Mouse (Mus musculus): Measurements from ENCODE around the gene Bglap2.
A peak's percentile ranks its signal among the peaks of the same experiment; 100 is the strongest.

Gene Bglap2

GRCm38 (mm10) chr3:88337367-88338020 lies 41.0 kb downstream of the Bglap2 start:
- DNase-seq: no peak

GRCm38 (mm10) chr3:88336058-88337013 lies 42.2 kb downstream of the Bglap2 start, which contains the start of the genes Tmem79 and Smg5:
Tmem79 (minus strand) TSS chr3:88336148.
Smg5 (plus strand) TSS chr3:88336260.
- DNase-seq: peak; percentile 97

- DNase-seq: no peak
Observed at GRCm38 (mm10) chr3:88335436-88336053, 43.0 kb downstream of the Bglap2 start.

GRCm38 (mm10) chr3:88334902-88335435 lies 43.5 kb downstream of the Bglap2 start:
- DNase-seq: no peak

- peak; percentile 56 to 74 for DNase-seq
Observed at GRCm38 (mm10) chr3:88334029-88334658, 44.4 kb downstream of the Bglap2 start.

- peak in 1 of 2 experiments; percentile 59 for DNase-seq
Observed at GRCm38 (mm10) chr3:88331282-88331681, 47.2 kb downstream of the Bglap2 start.

- no peak for DNase-seq
Observed at GRCm38 (mm10) chr3:88328956-88329355, 49.5 kb downstream of the Bglap2 start.

All from lung, adult 18-20 months (tissue).